In genomic region chr12:24898226-24898625, GRCm38 (mm10) we compare ENCODE assay signal across 23 mouse cellular contexts.
DNase-seq lines count a peak whose midpoint lies in the region; ATAC-seq and TF ChIP-seq lines count a peak whose summit lies in the region.
"Had no signal": no experiment of that assay in that cellular context is flagged by ENCODE, and none has a peak within 500 bp of the region (broad histone marks: within the 10 kb centered on the region; RNA-seq: fewer than 3 reads in every experiment).

No protein-coding gene starts in this region.

- peak; percentile 36 for DNase-seq in lung, postnatal 0 days (ENCODE audit: low spot score)
- no peak for DNase-seq in lung, postnatal 10 days
- peak; percentile 21 for DNase-seq in kidney, adult 18-20 months
- DNase-seq in kidney, postnatal 36 days: peak; percentile 25 to 61
- no peak for DNase-seq in layer of hippocampus, postnatal 10 days (ENCODE audit: low spot score in 2 of 2)
- DNase-seq in urinary bladder, adult 18-20 months (ENCODE audit: low spot score in 2 of 2): no peak
- DNase-seq: adrenal gland, postnatal 10 days; cerebellum, adult 2 months; cerebellum, postnatal 25 days; gastrocnemius, postnatal 36 days; heart, postnatal 36 days; midbrain, embryonic 14.5 days; thymus, adult 18-20 months; thymus, postnatal 36 days had no signal

- peaks cover 14% of the 10 kb centered on the region; the same call in 1 of the 2 replicates for H3K4me1 ChIP-seq in lung, postnatal 0 days (ENCODE audit: insufficient read depth, low read depth, low read length)
- peaks cover 23% of the 10 kb centered on the region; the same call in 1 of the 2 replicates for H3K4me1 ChIP-seq in kidney, embryonic 14.5 days (ENCODE audit: control insufficient read depth, insufficient read depth, low read length)

- H3K4me2 ChIP-seq in lung, postnatal 0 days (replicated peaks; ENCODE audit: low read depth, low read length): no peak overlapping the region
- H3K4me2 ChIP-seq in kidney, embryonic 14.5 days (replicated peaks; ENCODE audit: low read depth, low read length): no peak overlapping the region
- H3K4me2 ChIP-seq: embryonic facial prominence, embryonic 13.5 days; forebrain, embryonic 13.5 days; heart, embryonic 15.5 days; limb, embryonic 15.5 days; liver, embryonic 15.5 days; neural tube, embryonic 12.5 days had no signal

- 61% methylated on average over 9 of the region's 9 CpGs for WGBS in lung, postnatal 0 days
- WGBS in kidney, embryonic 14.5 days: 51% methylated on average over 9 of the region's 9 CpGs

- no peak overlapping the region for H3K9ac ChIP-seq in lung, postnatal 0 days (replicated peaks; ENCODE audit: low read depth)
- H3K9ac ChIP-seq in kidney, embryonic 14.5 days (ENCODE audit: low read depth, low read length): no peak overlapping the region
- H3K9ac ChIP-seq: embryonic facial prominence, embryonic 13.5 days; forebrain, embryonic 13.5 days; heart, embryonic 15.5 days; limb, embryonic 15.5 days; liver, embryonic 15.5 days; neural tube, embryonic 12.5 days had no signal

- no peaks in the 10 kb centered on the region for H3K36me3 ChIP-seq in lung, postnatal 0 days (ENCODE audit: insufficient read depth, low read length)
- peaks cover 12% of the 10 kb centered on the region; the same call in 1 of the 2 replicates for H3K36me3 ChIP-seq in kidney, embryonic 14.5 days (ENCODE audit: control insufficient read depth, insufficient read depth, low read length)
- H3K36me3 ChIP-seq: liver, embryonic 15.5 days had no signal

- no peaks in the 10 kb centered on the region for H3K9me3 ChIP-seq in lung, postnatal 0 days (ENCODE audit: low read length)
- no peaks in the 10 kb centered on the region for H3K9me3 ChIP-seq in kidney, embryonic 14.5 days (ENCODE audit: control insufficient read depth, low read length)
- H3K9me3 ChIP-seq: embryonic facial prominence, embryonic 13.5 days; forebrain, embryonic 13.5 days; heart, embryonic 15.5 days; limb, embryonic 15.5 days; liver, embryonic 15.5 days; neural tube, embryonic 12.5 days had no signal

- no peak for TF ChIP-seq CTCF in lung, postnatal 0 days (IDR thresholded peaks at IDR 0.05)

- no peaks in the 10 kb centered on the region for H3K27me3 ChIP-seq in lung, postnatal 0 days (replicated peaks; ENCODE audit: insufficient read depth, low read length)
- no peaks in the 10 kb centered on the region for H3K27me3 ChIP-seq in kidney, embryonic 14.5 days (ENCODE audit: control insufficient read depth, insufficient read depth, low read length)
- H3K27me3 ChIP-seq: embryonic facial prominence, embryonic 13.5 days; forebrain, embryonic 13.5 days; heart, embryonic 15.5 days; limb, embryonic 15.5 days; liver, embryonic 15.5 days; neural tube, embryonic 12.5 days had no signal

- no peak overlapping the region for H3K4me3 ChIP-seq in lung, postnatal 0 days (ENCODE audit: low read depth, low read length)
- H3K4me3 ChIP-seq in kidney, embryonic 14.5 days (ENCODE audit: low read length): no peak overlapping the region
- H3K4me3 ChIP-seq: embryonic facial prominence, embryonic 13.5 days; forebrain, embryonic 13.5 days; heart, embryonic 15.5 days; layer of hippocampus, adult 2 months; limb, embryonic 15.5 days; liver, embryonic 15.5 days; neural tube, embryonic 12.5 days had no signal

- no peak overlapping the region for H3K27ac ChIP-seq in lung, postnatal 0 days (ENCODE audit: low read length)
- peak overlapping the region; percentile 59 for H3K27ac ChIP-seq in kidney, embryonic 14.5 days (ENCODE audit: low read depth, low read length)
- H3K27ac ChIP-seq: embryonic facial prominence, embryonic 13.5 days; forebrain, embryonic 13.5 days; layer of hippocampus, adult 2 months; liver, embryonic 15.5 days; neural tube, embryonic 12.5 days had no signal

- no peak for ATAC-seq in lung, postnatal 0 days
- ATAC-seq in kidney, embryonic 14.5 days (ENCODE audit: low FRiP score, low TSS enrichment): peak; percentile 44; the same call in 1 of the 2 replicates
- ATAC-seq: forebrain, embryonic 13.5 days; intestine, postnatal 0 days had no signal

- no peak for TF ChIP-seq EP300 in lung, postnatal 0 days (IDR thresholded peaks at IDR 0.05)

Comparison
In these comparisons a context has a peak if more than half of its experiments do, and no peak if none do; other contexts are left out.
1. DNase-seq: peak in lung, postnatal 0 days (single experiment), kidney, adult 18-20 months (single experiment) and kidney, postnatal 36 days (2 of 2); none in lung, postnatal 10 days (single experiment), layer of hippocampus, postnatal 10 days (0 of 2) and urinary bladder, adult 18-20 months (0 of 2).